Mouse (Mus musculus) heart, embryonic 14.5 days (tissue): ENCODE measurements around the gene Cmtr2. TPM values are rescaled to one million over a fixed set of nuclear protein-coding genes. Genes with fewer than 3 reads are reported as not detected.

Experiments
- ATAC-seq: fragments of 200-750 bp; cut with Nextera tagmentation; 2 replicates; pipeline ENCODE4 v1.8.0; 2017; ENCODE audit warnings: low read depth, moderate TSS enrichment; ENCODE audit not compliant: insufficient number of reproducible peaks, insufficient read depth, low FRiP score
- H3K27ac ChIP-seq, 2 experiments: fragments of 200-500 bp in 1 of 2; fragments of 300-500 bp in 1 of 2; sonication (generic) in 1 of 2; replicated peaks in 1 of 2; 2 replicates each; pipeline ENCODE4 v1.5.1; 2012 to 2014; ENCODE audit warnings: low read depth in 2 of 2, low read length in 2 of 2, control low read depth in 1 of 2, mild to moderate bottlenecking in 1 of 2, mixed read lengths in 1 of 2; ENCODE audit not compliant: control insufficient read depth in 1 of 2, insufficient read depth in 1 of 2
- H3K27me3 ChIP-seq: fragments of 300-500 bp; sonication (generic); 2 replicates; pipeline ENCODE4 v1.6.1; 2014; ENCODE audit warnings: mild to moderate bottlenecking, low read length, control low read depth; ENCODE audit not compliant: control insufficient read depth, insufficient read depth
- H3K36me3 ChIP-seq: fragments of 300-500 bp; sonication (generic); 2 replicates; pipeline ENCODE4 v1.6.1; 2014; ENCODE audit warnings: mild to moderate bottlenecking, control low read depth, low read length, mixed read lengths; ENCODE audit not compliant: control insufficient read depth, insufficient read depth
- H3K4me1 ChIP-seq, 2 experiments: fragments of 200-500 bp in 1 of 2; fragments of 300-500 bp in 1 of 2; sonication (generic) in 1 of 2; 2 replicates each; pipeline ENCODE4 v1.6.1; 2012 to 2014; ENCODE audit warnings: low read length in 2 of 2, control low read depth in 1 of 2, mixed read lengths in 1 of 2; ENCODE audit not compliant: control insufficient read depth in 2 of 2, insufficient read depth in 2 of 2
- H3K4me2 ChIP-seq: fragments of 300-500 bp; sonication (generic); 2 replicates; pipeline ENCODE4 v1.6.1; 2014; ENCODE audit warnings: mild to moderate bottlenecking, low read length
- H3K4me3 ChIP-seq, 2 experiments: fragments of 200-500 bp in 1 of 2; fragments of 300-500 bp in 1 of 2; sonication (generic) in 1 of 2; 2 replicates each; pipeline ENCODE4 v1.5.1; 2012 to 2014; ENCODE audit warnings: low read length in 2 of 2, mild to moderate bottlenecking in 2 of 2, control low read depth in 1 of 2, low read depth in 1 of 2, moderate library complexity in 1 of 2; ENCODE audit not compliant: control insufficient read depth in 1 of 2, insufficient read depth in 1 of 2
- H3K9ac ChIP-seq: fragments of 300-500 bp; sonication (generic); 2 replicates; pipeline ENCODE4 v1.6.1; 2014; ENCODE audit warnings: mild to moderate bottlenecking, low read length
- H3K9me3 ChIP-seq: fragments of 300-500 bp; sonication (generic); 2 replicates; pipeline ENCODE4 v1.6.1; 2016; ENCODE audit warnings: low read length, control low read depth; ENCODE audit not compliant: control insufficient read depth
- WGBS: fragments of 180-500 bp; shearing (Covaris S2); extraction: QIAGEN DNeasy Blood & Tissue Kit; methylation state at CpG from one replicate; pipeline ENCODE4 v1.1.7; 2014; 5-methylcytosine and 5-hydroxymethylcytosine counted together
- polyA plus RNA-seq: library from polyadenylated mRNA; unstranded; fragments of >200 nt; fragmentation: Nextera tagmentation; extraction: Ambion mirVana; gene quantifications from 2 replicates; pipeline ENCODE4 v1.2.1, GENCODE M21; 2014

Gene Cmtr2
- 4.3 and 5.7 TPM in 2 replicates for polyA plus RNA-seq

DNA sequence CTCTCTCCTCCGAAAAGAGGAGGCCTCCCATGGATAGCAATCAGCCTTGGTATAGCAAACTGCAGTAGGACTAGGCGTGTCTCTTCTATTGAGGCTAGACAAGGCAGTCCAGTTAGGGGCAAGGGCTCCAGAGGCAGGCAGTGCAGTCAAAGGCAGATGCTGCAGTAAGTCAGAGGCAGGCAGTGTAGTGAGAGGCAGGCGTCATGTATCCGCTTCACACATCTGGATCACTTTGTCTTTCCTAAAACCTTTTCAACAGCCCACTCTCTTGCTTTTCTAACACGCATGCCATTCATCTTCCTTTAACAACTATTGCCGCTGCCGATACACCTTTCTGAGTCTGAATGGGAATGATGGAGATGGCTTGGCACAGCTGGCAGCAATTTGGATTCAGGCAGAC, at the start of gene Cmtr2:
Gene Cmtr2, plus strand, starts transcription at position 301 of the 400 bp plus-strand sequence.
- ATAC-seq = no peak

GRCm38 (mm10) chr8:110166270-110166669, 49.2 kb upstream of the Cmtr2 start:
- H3K36me3 ChIP-seq = no peaks in the 10 kb centered on the region
- H3K9ac ChIP-seq = no peak overlapping the region
- H3K9me3 ChIP-seq = 0 out of 2 replicates have a peak, but pooled peaks cover 4% of the 10 kb centered on the region
- no peak overlapping the region for H3K4me2 ChIP-seq
- WGBS = 73% methylated on average over 8 of the region's 8 CpGs
- no peak overlapping the region for H3K4me3 ChIP-seq
- no peak overlapping the region for H3K27ac ChIP-seq
- H3K27me3 ChIP-seq = peaks cover 36% of the 10 kb centered on the region
- H3K4me1 ChIP-seq = no peaks in the 10 kb centered on the region
- no peak for ATAC-seq

More for the DNA sequence above, at the start of gene Cmtr2:
- H3K4me1 ChIP-seq = peaks cover 0 to 11% of the 10 kb centered on the region in 2 experiments; a peak in 1 of 4 replicates
- WGBS = 67% methylated on average over 7 of the region's 7 CpGs
- H3K9me3 ChIP-seq = no peaks in the 10 kb centered on the region
- H3K27ac ChIP-seq = no peak within 1 kb of the TSS
- no peak within 1 kb of the TSS for H3K9ac ChIP-seq
- no peaks in the 10 kb centered on the region for H3K27me3 ChIP-seq
- H3K36me3 ChIP-seq = no peaks in the 10 kb centered on the region
- no peak within 1 kb of the TSS for H3K4me2 ChIP-seq
- no peak within 1 kb of the TSS for H3K4me3 ChIP-seq

DNA sequence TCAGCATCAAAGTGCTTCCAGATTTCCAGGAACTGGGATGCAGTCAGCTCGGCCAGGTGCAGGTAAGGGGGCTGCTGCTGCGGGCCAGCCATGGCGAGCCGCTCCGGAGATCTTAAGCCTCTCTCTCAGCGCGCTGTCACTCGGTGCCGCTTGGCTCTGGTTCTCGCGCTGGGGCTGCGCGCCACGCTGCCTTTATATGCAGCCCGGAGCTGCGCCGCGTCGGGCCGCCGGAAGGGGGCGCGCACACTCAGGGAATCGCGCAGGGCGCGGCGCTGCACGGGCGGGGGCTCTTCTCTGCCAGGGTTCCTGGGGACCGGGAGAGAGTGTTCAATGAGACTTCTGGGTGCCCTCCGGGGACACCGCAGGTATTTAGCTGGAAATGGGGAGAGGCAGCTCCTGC, 47.4 kb upstream of the Cmtr2 start, which contains the start of gene Calb2:
Gene Calb2, minus strand, starts transcription at position 165 of the 400 bp plus-strand sequence.
- H3K4me1 ChIP-seq = no peaks in the 10 kb centered on the region
- ATAC-seq = peak; percentile 13; the same call in 1 of the 2 replicates
- H3K9me3 ChIP-seq = 0 out of 2 replicates have a peak, but pooled peaks cover 4% of the 10 kb centered on the region
- H3K36me3 ChIP-seq = no peaks in the 10 kb centered on the region
- peaks cover 36% of the 10 kb centered on the region for H3K27me3 ChIP-seq
- 0 out of 4 replicates have a peak within 1 kb of the TSS, but pooled peaks of 1 of the 2 experiments have one; percentile 4 for H3K4me3 ChIP-seq
- WGBS = under 1% methylated on average over 33 of the region's 33 CpGs
- H3K4me2 ChIP-seq = peak within 1 kb of the TSS; percentile 12; the same call in 1 of the 2 replicates
- no peak within 1 kb of the TSS for H3K9ac ChIP-seq
- no peak within 1 kb of the TSS for H3K27ac ChIP-seq

DNA sequence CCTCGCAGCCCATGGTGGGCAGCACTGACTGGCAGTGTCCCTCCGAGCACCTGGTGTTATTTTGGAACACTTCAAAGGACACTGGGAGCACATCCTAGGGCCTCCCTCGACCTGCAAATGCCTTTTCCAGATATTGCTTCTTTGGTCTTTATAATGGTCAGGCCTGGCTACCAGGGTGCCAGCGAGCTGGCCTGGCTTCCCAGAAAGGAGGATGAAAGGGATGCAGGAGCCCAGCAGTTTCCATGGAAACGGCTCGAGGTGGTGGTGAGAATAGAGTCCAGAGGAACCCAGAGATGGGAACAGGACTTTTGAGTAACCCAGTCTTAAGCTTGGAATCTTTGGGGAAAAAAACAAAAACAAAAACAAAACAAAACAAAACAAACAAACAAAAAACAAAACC, 43.3 kb upstream of the Cmtr2 start:
- H3K9ac ChIP-seq = no peak overlapping the region
- H3K4me1 ChIP-seq = peaks cover 0 to 2% of the 10 kb centered on the region in 2 experiments; a peak in 1 of 4 replicates
- 61% methylated on average over 6 of the region's 6 CpGs for whole genome bisulfite sequencing
- peaks cover 40% of the 10 kb centered on the region for H3K27me3 ChIP-seq
- H3K36me3 ChIP-seq = no peaks in the 10 kb centered on the region
- no peak for ATAC-seq
- 0 out of 2 replicates have a peak, but pooled peaks cover 4% of the 10 kb centered on the region for H3K9me3 ChIP-seq
- H3K4me2 ChIP-seq = no peak overlapping the region
- H3K4me3 ChIP-seq = no peak overlapping the region
- no peak overlapping the region for H3K27ac ChIP-seq

GRCm38 (mm10) chr8:110174826-110175225, 40.6 kb upstream of the Cmtr2 start:
- H3K27me3 ChIP-seq = peaks cover 20% of the 10 kb centered on the region
- 78% methylated on average over 4 of the region's 4 CpGs for WGBS
- no peak overlapping the region for H3K9ac ChIP-seq
- peaks cover 3 to 4% of the 10 kb centered on the region in 2 experiments; a peak in 1 of 4 replicates for H3K4me1 ChIP-seq
- no peaks in the 10 kb centered on the region for H3K9me3 ChIP-seq
- H3K4me2 ChIP-seq = no peak overlapping the region
- no peak overlapping the region for H3K27ac ChIP-seq
- no peaks in the 10 kb centered on the region for H3K36me3 ChIP-seq
- H3K4me3 ChIP-seq = no peak overlapping the region
- ATAC-seq = no peak

GRCm38 (mm10) chr8:110177359-110178155, 37.9 kb upstream of the Cmtr2 start:
- no peak for ATAC-seq
- Histone ChIP-seq H3K36me3 (no peaks in the 10 kb centered on the region), H3K27ac (no peak overlapping the region), H3K9ac (no peak overlapping the region), H3K4me2 (peak overlapping the region; percentile 8), H3K4me3 (no peak overlapping the region), H3K4me1 (peaks cover 3 to 4% of the 10 kb centered on the region in 2 experiments; a peak in 1 of 4 replicates), H3K9me3 (no peaks in the 10 kb centered on the region), H3K27me3 (peaks cover 14% of the 10 kb centered on the region)
- WGBS = 16% methylated on average over 22 of the region's 22 CpGs

GRCm38 (mm10) chr8:110182735-110183367, 32.6 kb upstream of the Cmtr2 start:
- Histone ChIP-seq H3K4me1 (no peaks in the 10 kb centered on the region), H3K27me3 (no peaks in the 10 kb centered on the region), H3K9ac (no peak overlapping the region), H3K4me2 (no peak overlapping the region), H3K4me3 (no peak overlapping the region), H3K9me3 (no peaks in the 10 kb centered on the region), H3K27ac (no peak overlapping the region), H3K36me3 (no peaks in the 10 kb centered on the region)
- 79% methylated on average over 11 of the region's 11 CpGs for WGBS
- ATAC-seq = no peak
